Mouse (Mus musculus): Measurements from ENCODE around the gene Bhlhe23. TPM values are rescaled to one million over a fixed set of nuclear protein-coding genes. Genes with fewer than 3 reads are reported as not detected.

The Bhlhe23 gene
- polyA plus RNA-seq, 1 experiment from 2014 or later: not detected

DNA sequence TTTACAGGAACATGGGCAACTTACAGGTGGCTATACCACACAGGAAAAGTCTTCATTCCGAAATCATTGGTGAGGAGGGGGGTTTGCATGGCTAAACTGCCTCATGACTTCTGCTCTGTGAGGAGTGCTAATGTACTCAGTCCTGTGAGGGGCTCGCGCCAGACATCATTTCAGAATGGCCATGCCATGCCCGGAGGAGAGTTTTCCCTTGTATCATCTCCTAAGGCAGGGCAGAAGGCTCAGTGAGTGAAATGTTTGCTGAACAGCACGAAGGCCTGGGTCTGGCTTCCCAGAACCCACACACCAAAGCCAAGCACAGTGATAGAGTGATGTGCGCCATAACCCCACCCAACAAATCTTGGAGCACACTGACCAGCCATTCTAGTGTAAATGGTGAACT lies 33.9 kb downstream of the Bhlhe23 start:
- Histone ChIP-seq H3K4me1 (ENCODE audit: control insufficient read depth, insufficient read depth, low read length) (no peaks in the 10 kb centered on the region), H3K36me3 (ENCODE audit: control insufficient read depth, insufficient read depth, low read length) (no peaks in the 10 kb centered on the region), H3K4me3 (ENCODE audit: low read depth, low read length) (no peak overlapping the region), H3K27ac (replicated peaks; ENCODE audit: low read depth, low read length) (no peak overlapping the region), H3K4me2 (ENCODE audit: low read depth, severe bottlenecking) (no peak overlapping the region), H3K9ac (ENCODE audit: low read length) (no peak overlapping the region), H3K27me3 (ENCODE audit: control insufficient read depth, insufficient read depth, low read length) (no peaks in the 10 kb centered on the region), H3K9me3 (ENCODE audit: control insufficient read depth, low read length) (no peaks in the 10 kb centered on the region)
- no peak for ATAC-seq (ENCODE audit: insufficient number of reproducible peaks, low FRiP score, low TSS enrichment, low read depth)
- 91% methylated on average over 6 of the region's 6 CpGs for WGBS
- DNase-seq (ENCODE audit: low spot score): no peak

DNA sequence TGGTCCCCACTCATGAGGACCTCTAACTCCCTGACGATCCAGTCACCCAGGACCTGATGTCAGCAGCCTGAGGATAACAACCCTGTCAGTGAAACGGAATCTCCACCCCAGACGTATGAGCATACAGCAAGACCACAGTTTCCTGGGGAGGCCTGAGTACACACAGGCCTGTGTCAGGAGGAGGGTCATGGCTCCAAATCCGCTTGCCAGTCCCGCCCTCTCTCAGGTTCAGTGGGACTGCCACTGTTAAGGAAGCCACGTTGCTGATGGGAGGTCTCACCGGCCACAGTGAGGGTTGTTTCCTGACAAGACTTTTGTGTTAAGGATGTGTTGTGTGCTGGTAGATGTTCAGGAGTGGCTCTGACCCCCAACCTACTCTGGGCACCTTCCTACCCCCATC lies 35.3 kb downstream of the Bhlhe23 start:
- no peaks in the 10 kb centered on the region for H3K27me3 ChIP-seq (ENCODE audit: control insufficient read depth, insufficient read depth, low read length)
- H3K4me1 ChIP-seq (ENCODE audit: control insufficient read depth, insufficient read depth, low read length): no peaks in the 10 kb centered on the region
- H3K4me3 ChIP-seq (ENCODE audit: low read depth, low read length): no peak overlapping the region
- no peak overlapping the region for H3K4me2 ChIP-seq (ENCODE audit: low read depth, severe bottlenecking)
- H3K36me3 ChIP-seq (ENCODE audit: control insufficient read depth, insufficient read depth, low read length): no peaks in the 10 kb centered on the region
- H3K27ac ChIP-seq (replicated peaks; ENCODE audit: low read depth, low read length): no peak overlapping the region
- DNase-seq (ENCODE audit: low spot score) (no peak), ATAC-seq (ENCODE audit: insufficient number of reproducible peaks, low FRiP score, low TSS enrichment, low read depth) (no peak)
- H3K9me3 ChIP-seq (ENCODE audit: control insufficient read depth, low read length): no peaks in the 10 kb centered on the region
- no peak overlapping the region for H3K9ac ChIP-seq (ENCODE audit: low read length)
- WGBS: 79% methylated on average over 7 of the region's 7 CpGs

DNA sequence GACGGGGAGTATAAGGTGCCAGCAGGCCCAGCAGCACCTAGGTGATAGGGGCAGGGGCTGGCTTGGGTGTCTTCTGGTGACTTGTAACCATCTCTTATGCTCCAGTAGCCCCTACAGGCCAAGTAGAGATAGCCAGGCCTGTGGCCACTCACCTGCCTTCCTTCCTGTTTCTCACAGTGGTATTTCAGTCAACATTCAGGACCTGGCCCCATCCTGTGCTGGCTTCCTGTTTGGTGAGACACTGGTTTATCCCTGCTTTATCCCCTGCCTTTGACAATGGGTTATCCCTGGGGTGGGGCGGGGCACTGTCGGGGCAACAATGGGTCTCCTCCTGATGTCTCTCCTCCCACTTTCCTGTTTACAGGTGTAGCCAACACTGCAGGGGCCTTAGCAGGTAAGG lies 36.4 kb downstream of the Bhlhe23 start:
- no peak for DNase-seq (ENCODE audit: low spot score)
- 28% methylated on average over 3 of the region's 3 CpGs for WGBS
- no peak for ATAC-seq (ENCODE audit: insufficient number of reproducible peaks, low FRiP score, low TSS enrichment, low read depth)
- Histone ChIP-seq H3K27me3 (ENCODE audit: control insufficient read depth, insufficient read depth, low read length) (no peaks in the 10 kb centered on the region), H3K4me3 (ENCODE audit: low read depth, low read length) (no peak overlapping the region), H3K9ac (ENCODE audit: low read length) (no peak overlapping the region), H3K4me1 (ENCODE audit: control insufficient read depth, insufficient read depth, low read length) (no peaks in the 10 kb centered on the region), H3K9me3 (ENCODE audit: control insufficient read depth, low read length) (no peaks in the 10 kb centered on the region), H3K4me2 (ENCODE audit: low read depth, severe bottlenecking) (no peak overlapping the region), H3K27ac (replicated peaks; ENCODE audit: low read depth, low read length) (no peak overlapping the region), H3K36me3 (ENCODE audit: control insufficient read depth, insufficient read depth, low read length) (no peaks in the 10 kb centered on the region)

DNA sequence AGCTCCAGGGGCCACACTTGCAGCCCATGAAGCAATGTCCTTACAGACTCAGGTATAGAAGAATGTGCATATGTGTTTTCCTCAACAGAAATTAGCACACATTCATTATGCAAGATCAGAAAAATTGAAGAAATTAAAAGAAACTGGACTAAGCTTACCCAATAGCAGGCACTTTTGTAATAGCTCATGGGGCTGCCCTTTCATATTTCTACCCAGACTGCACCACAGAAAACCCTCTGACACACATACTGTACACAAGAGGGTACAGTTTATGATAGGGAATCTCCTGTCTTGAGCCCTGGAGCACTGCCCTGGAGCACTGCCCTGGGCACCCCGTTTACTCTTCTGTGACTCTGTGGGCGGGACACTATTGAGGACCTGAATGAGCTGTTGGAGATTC lies 38.7 kb downstream of the Bhlhe23 start:
- Histone ChIP-seq H3K4me2 (ENCODE audit: low read depth, severe bottlenecking) (no peak overlapping the region), H3K36me3 (ENCODE audit: control insufficient read depth, insufficient read depth, low read length) (no peaks in the 10 kb centered on the region), H3K9me3 (ENCODE audit: control insufficient read depth, low read length) (no peaks in the 10 kb centered on the region), H3K4me3 (ENCODE audit: low read depth, low read length) (no peak overlapping the region), H3K4me1 (ENCODE audit: control insufficient read depth, insufficient read depth, low read length) (no peaks in the 10 kb centered on the region), H3K27me3 (ENCODE audit: control insufficient read depth, insufficient read depth, low read length) (no peaks in the 10 kb centered on the region), H3K9ac (ENCODE audit: low read length) (no peak overlapping the region), H3K27ac (replicated peaks; ENCODE audit: low read depth, low read length) (no peak overlapping the region)
- DNase-seq (ENCODE audit: low spot score) (no peak), ATAC-seq (ENCODE audit: insufficient number of reproducible peaks, low FRiP score, low TSS enrichment, low read depth) (no peak)
- WGBS: 76% methylated on average over 2 of the region's 2 CpGs

DNA sequence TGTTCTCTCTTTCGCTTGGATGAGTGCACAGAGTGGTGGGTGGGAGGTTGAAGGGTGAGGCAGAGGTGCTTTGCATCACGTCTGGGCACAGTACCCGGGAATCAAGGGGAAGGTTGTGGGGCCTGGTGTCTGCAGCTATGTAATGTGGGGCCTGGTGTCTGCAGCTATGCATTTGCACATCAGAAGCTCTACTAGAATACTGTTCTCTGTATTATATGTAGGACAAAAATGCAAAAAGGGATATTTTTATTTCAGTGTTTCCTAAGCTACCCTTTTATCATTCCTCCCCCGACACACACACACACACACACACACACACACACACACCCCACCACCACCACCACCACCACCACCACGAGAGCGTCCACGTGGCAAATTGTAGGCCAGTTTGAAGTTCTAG lies 41.5 kb downstream of the Bhlhe23 start:
- no peaks in the 10 kb centered on the region for H3K4me1 ChIP-seq (ENCODE audit: control insufficient read depth, insufficient read depth, low read length)
- no peaks in the 10 kb centered on the region for H3K36me3 ChIP-seq (ENCODE audit: control insufficient read depth, insufficient read depth, low read length)
- H3K27ac ChIP-seq (replicated peaks; ENCODE audit: low read depth, low read length): no peak overlapping the region
- no peaks in the 10 kb centered on the region for H3K9me3 ChIP-seq (ENCODE audit: control insufficient read depth, low read length)
- 78% methylated on average over 7 of the region's 7 CpGs for WGBS
- H3K9ac ChIP-seq (ENCODE audit: low read length): no peak overlapping the region
- no peak overlapping the region for H3K4me3 ChIP-seq (ENCODE audit: low read depth, low read length)
- ATAC-seq (ENCODE audit: insufficient number of reproducible peaks, low FRiP score, low TSS enrichment, low read depth): no peak
- no peak for DNase-seq (ENCODE audit: low spot score)
- no peaks in the 10 kb centered on the region for H3K27me3 ChIP-seq (ENCODE audit: control insufficient read depth, insufficient read depth, low read length)
- H3K4me2 ChIP-seq (ENCODE audit: low read depth, severe bottlenecking): no peak overlapping the region

DNA sequence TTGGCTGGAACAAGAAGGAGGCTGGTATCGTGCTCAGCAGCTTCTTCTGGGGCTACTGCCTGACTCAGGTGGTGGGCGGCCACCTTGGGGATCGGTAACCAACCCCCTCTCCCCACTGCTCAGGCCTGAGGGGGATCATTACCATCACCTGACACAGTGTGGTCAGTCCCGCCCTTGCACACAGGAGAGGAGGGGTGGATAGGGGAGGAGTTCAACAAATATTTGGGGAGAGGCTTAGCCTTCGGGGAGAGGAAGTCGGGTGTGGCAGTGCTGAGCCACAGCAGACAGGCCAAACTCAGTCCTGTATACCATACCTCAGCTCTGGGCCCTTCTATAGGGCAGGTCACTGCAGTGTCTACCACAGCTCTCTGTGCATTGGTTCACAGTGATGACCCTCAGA lies 44.7 kb downstream of the Bhlhe23 start:
- Histone ChIP-seq H3K9me3 (ENCODE audit: control insufficient read depth, low read length) (no peaks in the 10 kb centered on the region), H3K9ac (ENCODE audit: low read length) (no peak overlapping the region), H3K4me3 (ENCODE audit: low read depth, low read length) (no peak overlapping the region), H3K36me3 (ENCODE audit: control insufficient read depth, insufficient read depth, low read length) (no peaks in the 10 kb centered on the region), H3K4me1 (ENCODE audit: control insufficient read depth, insufficient read depth, low read length) (no peaks in the 10 kb centered on the region), H3K27ac (replicated peaks; ENCODE audit: low read depth, low read length) (no peak overlapping the region), H3K4me2 (ENCODE audit: low read depth, severe bottlenecking) (no peak overlapping the region), H3K27me3 (ENCODE audit: control insufficient read depth, insufficient read depth, low read length) (no peaks in the 10 kb centered on the region)
- no peak for ATAC-seq (ENCODE audit: insufficient number of reproducible peaks, low FRiP score, low TSS enrichment, low read depth)
- 68% methylated on average over 5 of the region's 6 CpGs for WGBS
- no peak for DNase-seq (ENCODE audit: low spot score)

DNA sequence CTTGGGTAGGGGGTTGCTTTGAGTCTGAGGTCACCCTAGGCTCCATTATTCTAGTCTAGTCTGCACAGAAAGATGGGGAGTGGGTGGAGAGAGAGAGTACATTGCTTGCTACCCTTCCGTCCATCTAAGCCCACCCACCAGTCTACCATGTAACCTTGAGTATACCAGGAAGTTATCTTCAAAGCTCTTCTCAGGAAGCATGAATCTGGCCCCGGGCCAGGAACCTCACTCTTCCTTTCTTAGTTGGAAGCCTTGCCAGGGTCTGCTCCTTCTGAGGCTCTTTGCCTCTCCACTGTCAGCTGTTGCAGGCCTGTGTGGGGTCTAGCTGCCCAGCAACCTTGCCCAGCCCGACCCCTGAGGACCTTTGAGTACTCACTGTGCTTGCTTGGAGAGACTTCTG lies 45.7 kb downstream of the Bhlhe23 start:
- no peak for DNase-seq (ENCODE audit: low spot score)
- no peaks in the 10 kb centered on the region for H3K9me3 ChIP-seq (ENCODE audit: control insufficient read depth, low read length)
- H3K4me2 ChIP-seq (ENCODE audit: low read depth, severe bottlenecking): no peak overlapping the region
- no peak overlapping the region for H3K9ac ChIP-seq (ENCODE audit: low read length)
- WGBS: 73% methylated on average over 3 of the region's 3 CpGs
- no peak overlapping the region for H3K4me3 ChIP-seq (ENCODE audit: low read depth, low read length)
- no peak for ATAC-seq (ENCODE audit: insufficient number of reproducible peaks, low FRiP score, low TSS enrichment, low read depth)
- H3K36me3 ChIP-seq (ENCODE audit: control insufficient read depth, insufficient read depth, low read length): no peaks in the 10 kb centered on the region
- H3K27me3 ChIP-seq (ENCODE audit: control insufficient read depth, insufficient read depth, low read length): no peaks in the 10 kb centered on the region
- H3K27ac ChIP-seq (replicated peaks; ENCODE audit: low read depth, low read length): no peak overlapping the region
- H3K4me1 ChIP-seq (ENCODE audit: control insufficient read depth, insufficient read depth, low read length): no peaks in the 10 kb centered on the region

DNA sequence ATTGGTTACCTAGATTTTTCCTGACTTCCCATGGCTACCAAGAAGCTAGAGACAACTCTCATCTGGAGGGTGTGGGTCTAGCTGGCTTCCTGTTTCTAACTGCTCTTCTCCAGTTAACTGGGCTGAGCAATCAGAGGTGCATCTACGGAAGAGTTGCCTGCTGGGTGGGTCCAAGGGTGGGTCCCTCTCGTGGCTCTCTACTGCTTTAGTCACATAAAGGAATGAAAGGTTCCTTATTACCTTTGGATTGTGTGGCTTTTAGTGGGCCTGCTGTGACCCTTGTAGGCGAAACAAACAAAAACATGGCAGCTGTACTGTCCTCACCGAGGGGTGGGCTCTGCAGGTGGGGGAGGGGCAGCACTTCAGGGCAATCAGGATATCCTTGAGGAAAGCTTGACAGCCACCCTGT lies 49.1 kb downstream of the Bhlhe23 start:
- no peak for DNase-seq (ENCODE audit: low spot score)
- no peak for ATAC-seq (ENCODE audit: insufficient number of reproducible peaks, low FRiP score, low TSS enrichment, low read depth)
- H3K36me3 ChIP-seq (ENCODE audit: control insufficient read depth, insufficient read depth, low read length): peaks cover 6% of the 10 kb centered on the region; the same call in 1 of the 2 replicates
- no peaks in the 10 kb centered on the region for H3K27me3 ChIP-seq (ENCODE audit: control insufficient read depth, insufficient read depth, low read length)
- WGBS: 65% methylated on average over 4 of the region's 4 CpGs
- H3K4me2 ChIP-seq (ENCODE audit: low read depth, severe bottlenecking): no peak overlapping the region
- H3K27ac ChIP-seq (replicated peaks; ENCODE audit: low read depth, low read length): no peak overlapping the region
- H3K4me1 ChIP-seq (ENCODE audit: control insufficient read depth, insufficient read depth, low read length): peaks cover 5% of the 10 kb centered on the region; the same call in 1 of the 2 replicates
- H3K4me3 ChIP-seq (ENCODE audit: low read depth, low read length): no peak overlapping the region
- no peaks in the 10 kb centered on the region for H3K9me3 ChIP-seq (ENCODE audit: control insufficient read depth, low read length)
- no peak overlapping the region for H3K9ac ChIP-seq (ENCODE audit: low read length)

DNA sequence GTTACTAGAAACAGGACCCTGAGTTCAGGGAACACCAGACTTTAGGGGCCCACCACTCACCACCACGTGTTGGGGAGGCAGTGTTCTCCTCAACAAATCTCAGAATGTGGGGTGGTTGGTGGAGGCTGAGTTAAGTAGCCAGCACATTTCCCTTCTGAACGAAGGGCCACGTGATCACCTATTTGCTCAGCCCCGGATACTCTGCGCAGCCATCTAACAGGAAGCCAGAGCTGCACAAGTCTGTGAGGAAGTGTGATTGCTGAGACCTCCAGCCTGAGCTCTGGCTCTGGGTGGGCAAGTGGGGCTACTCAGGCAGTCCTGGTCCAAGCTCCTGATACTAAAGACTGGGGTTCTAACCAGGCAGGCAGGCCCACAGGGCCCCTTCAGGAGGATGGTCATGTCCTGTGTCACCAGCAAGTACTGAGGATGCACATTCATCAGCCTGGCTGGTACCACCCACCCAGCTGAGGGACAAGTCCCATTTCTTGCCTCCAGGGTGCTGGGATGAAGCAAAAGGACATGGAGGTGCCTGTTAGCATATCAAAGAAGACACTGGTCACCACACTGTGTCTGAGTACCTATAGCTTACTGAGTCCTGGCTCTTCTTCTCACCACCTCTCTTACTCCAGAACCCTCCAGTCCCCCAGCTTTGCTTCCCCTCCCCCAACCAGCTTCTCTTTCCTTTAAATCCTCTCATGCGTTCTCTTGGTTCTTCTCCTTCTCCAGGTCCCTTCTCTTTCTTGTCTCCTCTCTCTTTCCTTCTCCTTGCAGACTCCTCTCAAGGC lies 49.9 kb downstream of the Bhlhe23 start:
- peaks cover 5% of the 10 kb centered on the region; the same call in 1 of the 2 replicates for H3K4me1 ChIP-seq (ENCODE audit: control insufficient read depth, insufficient read depth, low read length)
- no peak overlapping the region for H3K9ac ChIP-seq (ENCODE audit: low read length)

More for the DNA sequence above, 49.9 kb downstream of the Bhlhe23 start:
- no peak overlapping the region for H3K27ac ChIP-seq (replicated peaks; ENCODE audit: low read depth, low read length)
- 70% methylated on average over 6 of the region's 6 CpGs for WGBS
- H3K9me3 ChIP-seq (ENCODE audit: control insufficient read depth, low read length): no peaks in the 10 kb centered on the region
- H3K27me3 ChIP-seq (ENCODE audit: control insufficient read depth, insufficient read depth, low read length): no peaks in the 10 kb centered on the region
- no peak for DNase-seq (ENCODE audit: low spot score)
- no peak overlapping the region for H3K4me3 ChIP-seq (ENCODE audit: low read depth, low read length)
- peaks cover 10% of the 10 kb centered on the region; the same call in 1 of the 2 replicates for H3K36me3 ChIP-seq (ENCODE audit: control insufficient read depth, insufficient read depth, low read length)
- no peak overlapping the region for H3K4me2 ChIP-seq (ENCODE audit: low read depth, severe bottlenecking)
- ATAC-seq (ENCODE audit: insufficient number of reproducible peaks, low FRiP score, low TSS enrichment, low read depth): no peak

Measured in limb, embryonic 11.5 days (tissue).